8 mouse cellular contexts compared by ENCODE assay signal in genomic region chr8:119992249-119992648, GRCm38 (mm10). TPM values are rescaled to one million over a fixed set of nuclear protein-coding genes. Genes with fewer than 3 reads are reported as not detected.
DNase-seq lines count a peak whose midpoint lies in the region; ATAC-seq and TF ChIP-seq lines count a peak whose summit lies in the region.
"Had no signal": no experiment of that assay in that cellular context is flagged by ENCODE, and none has a peak within 500 bp of the region (broad histone marks: within the 10 kb centered on the region; RNA-seq: fewer than 3 reads in every experiment).

Gene Crispld2, plus strand, starts transcription at chr8:119992438.

- ATAC-seq in limb, embryonic 12.5 days (ENCODE audit: insufficient number of reproducible peaks, insufficient read depth, low FRiP score, low TSS enrichment, low read depth): peak; percentile 85
- ATAC-seq in midbrain, embryonic 13.5 days: peak; percentile 91

- peaks cover 8% of the 10 kb centered on the region; the same call in 1 of the 2 replicates for H3K4me1 ChIP-seq in embryonic fibroblast, embryonic 13.5 days (ENCODE audit: control insufficient read depth, insufficient read depth, low read length)
- peaks cover 38% of the 10 kb centered on the region for H3K4me1 ChIP-seq in limb, embryonic 12.5 days (replicated peaks)
- peaks cover 13% of the 10 kb centered on the region for H3K4me1 ChIP-seq in midbrain, embryonic 13.5 days (replicated peaks)

- no peak for TF ChIP-seq POLR2A in brain, embryonic 14.5 days (IDR thresholded peaks at IDR 0.05; ENCODE audit: borderline replicate concordance, extremely low read depth, insufficient read depth, insufficient read length, poor library complexity, severe bottlenecking)
- peak; percentile 90 for TF ChIP-seq POLR2A in embryonic fibroblast, embryonic 13.5 days (IDR thresholded peaks at IDR 0.05; ENCODE audit: low read depth, low read length)

- H3K27ac ChIP-seq in embryonic fibroblast, embryonic 13.5 days (ENCODE audit: insufficient read depth, low read length): no peak within 1 kb of the TSS
- no peak within 1 kb of the TSS for H3K27ac ChIP-seq in limb, embryonic 12.5 days
- H3K27ac ChIP-seq in midbrain, embryonic 13.5 days: no peak within 1 kb of the TSS
- H3K27ac ChIP-seq: macrophage had no signal

- peak within 1 kb of the TSS; percentile 58 for H3K4me2 ChIP-seq in limb, embryonic 12.5 days
- peak within 1 kb of the TSS; percentile 60 for H3K4me2 ChIP-seq in midbrain, embryonic 13.5 days (replicated peaks)

- no peaks in the 10 kb centered on the region for H3K9me3 ChIP-seq in limb, embryonic 12.5 days
- H3K9me3 ChIP-seq in midbrain, embryonic 13.5 days: no peaks in the 10 kb centered on the region

- no peaks in the 10 kb centered on the region for H3K36me3 ChIP-seq in limb, embryonic 12.5 days
- no peaks in the 10 kb centered on the region for H3K36me3 ChIP-seq in midbrain, embryonic 13.5 days

- under 1% methylated on average over 25 of the region's 25 CpGs for WGBS in limb, embryonic 12.5 days
- under 1% methylated on average over 25 of the region's 25 CpGs for WGBS in midbrain, embryonic 13.5 days

- peak within 1 kb of the TSS; percentile 38 for H3K4me3 ChIP-seq in embryonic fibroblast, embryonic 13.5 days (ENCODE audit: insufficient read depth, low read length)
- peak within 1 kb of the TSS; percentile 38 for H3K4me3 ChIP-seq in limb, embryonic 12.5 days (replicated peaks)
- H3K4me3 ChIP-seq in midbrain, embryonic 13.5 days (replicated peaks): peak within 1 kb of the TSS; percentile 35

- DNase-seq in brain, embryonic 14.5 days (ENCODE audit: low read depth): peak; percentile 95
- DNase-seq in heart, adult 9 months (ENCODE audit: low spot score in 2 of 2): peak; percentile 83 to 87
- DNase-seq in kidney, adult 8-10 months: peak; percentile 54 to 65
- DNase-seq in spleen, postnatal 36 days (ENCODE audit: low spot score in 2 of 2): peak; percentile 45 to 51

- no peak within 1 kb of the TSS for H3K9ac ChIP-seq in limb, embryonic 12.5 days (replicated peaks)
- peak within 1 kb of the TSS; percentile 29; the same call in 1 of the 2 replicates for H3K9ac ChIP-seq in midbrain, embryonic 13.5 days (replicated peaks)

- no peak for TF ChIP-seq CTCF in brain, embryonic 14.5 days (IDR thresholded peaks at IDR 0.05; ENCODE audit: borderline replicate concordance, extremely low read depth, insufficient read depth, insufficient read length)
- TF ChIP-seq CTCF in embryonic fibroblast, embryonic 13.5 days (IDR thresholded peaks at IDR 0.05; ENCODE audit: borderline replicate concordance, insufficient read depth, low read length): peak; percentile 35; the same call in 1 of the 2 replicates

- peaks cover 32% of the 10 kb centered on the region for H3K27me3 ChIP-seq in limb, embryonic 12.5 days
- H3K27me3 ChIP-seq in midbrain, embryonic 13.5 days: peaks cover 43% of the 10 kb centered on the region

RNA-seq across cellular contexts. Expression of gene Crispld2, which starts in this region (rescaled TPM):
- 1.3 and 2.2 TPM in 2 replicates for polyA plus RNA-seq in brain, embryonic 14.5 days (2012; rRNA removed)
- polyA plus RNA-seq in embryonic fibroblast, embryonic 13.5 days (2011; ENCODE audit: insufficient read length, low read depth, missing spikeins): 40.9 and 41.4 TPM in 2 replicates
- 7.4 and 8.5 TPM in 2 replicates for polyA plus RNA-seq in limb, embryonic 12.5 days (2016; fragmentation: Nextera tagmentation; extraction: Ambion mirVana)
- 1.9 and 2.1 TPM in 2 replicates for polyA plus RNA-seq in midbrain, embryonic 13.5 days (2015; fragmentation: Nextera tagmentation; extraction: Ambion mirVana)
